Mouse (Mus musculus): ENCODE measurements around the gene Rsu1. TPM values are rescaled to one million over a fixed set of nuclear protein-coding genes. Genes with fewer than 3 reads are reported as not detected.

The Rsu1 gene
- total RNA-seq, 2 experiments from 2014 or later = 50.6 to 51.9 TPM

DNA sequence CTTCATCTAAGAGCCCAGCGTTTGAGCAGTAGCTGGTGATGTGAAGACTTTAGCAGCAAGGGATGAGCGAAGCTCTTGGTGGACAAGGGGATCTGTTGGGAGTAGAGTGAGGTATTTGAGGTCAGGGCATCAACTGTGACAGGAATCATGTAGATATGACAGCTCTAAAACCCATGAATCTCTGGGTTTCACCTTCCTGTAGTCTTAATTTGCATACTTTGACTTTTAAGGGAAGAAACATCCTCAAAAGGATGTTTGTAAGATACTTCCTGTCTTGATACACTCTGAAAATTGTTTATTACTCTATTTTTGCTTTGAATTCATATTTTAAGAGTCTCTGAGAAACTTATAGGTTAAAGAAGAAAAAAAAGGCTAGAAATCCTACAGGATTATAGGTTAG is 183.4 kb downstream of the Rsu1 start:
- intact Hi-C loops (cut with DNase I) = no loop called here
- no peak for DNase-seq

DNA sequence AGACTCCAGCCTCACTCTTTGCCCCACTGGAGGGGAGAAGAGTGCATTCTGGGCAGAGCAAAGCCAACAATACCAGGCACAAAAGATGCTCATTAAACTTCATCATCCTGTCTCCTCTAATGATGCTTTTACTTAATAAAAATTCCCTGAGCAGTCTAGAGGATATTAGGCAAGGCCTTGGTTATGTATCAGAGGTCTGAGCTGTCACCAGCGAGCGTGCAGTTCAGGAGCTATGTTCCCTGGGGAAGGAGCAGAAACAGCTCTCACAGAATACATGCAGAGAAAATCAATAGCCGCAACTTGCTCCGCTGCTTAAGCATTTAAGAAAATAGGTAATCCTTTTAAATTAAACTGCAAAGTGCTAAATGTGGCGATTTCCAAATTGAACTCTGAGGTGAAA is 187.0 kb downstream of the Rsu1 start:
- intact Hi-C loops (cut with DNase I) = no loop called here
- no peak for DNase-seq

DNA sequence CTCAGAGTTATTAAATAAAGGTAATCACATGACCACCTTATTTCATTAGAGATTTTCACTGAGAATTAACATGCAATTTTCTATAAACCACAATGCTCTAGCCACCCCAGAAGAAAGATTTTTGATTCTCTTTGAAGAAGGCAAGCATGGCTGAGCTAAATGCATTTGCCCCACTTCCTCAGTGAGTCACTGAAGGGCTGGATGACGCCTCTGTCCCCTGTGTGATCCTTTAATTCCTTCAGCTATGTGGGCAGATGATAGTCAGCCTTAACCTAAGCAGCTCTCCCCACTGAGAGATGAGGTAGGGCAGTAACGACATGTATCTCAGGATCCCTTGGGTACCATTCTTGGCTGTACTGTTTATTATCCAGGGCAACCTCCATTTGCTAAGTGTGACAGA is 190.7 kb downstream of the Rsu1 start:
- intact Hi-C loops (cut with DNase I) = no loop called here
- DNase-seq = no peak

DNA sequence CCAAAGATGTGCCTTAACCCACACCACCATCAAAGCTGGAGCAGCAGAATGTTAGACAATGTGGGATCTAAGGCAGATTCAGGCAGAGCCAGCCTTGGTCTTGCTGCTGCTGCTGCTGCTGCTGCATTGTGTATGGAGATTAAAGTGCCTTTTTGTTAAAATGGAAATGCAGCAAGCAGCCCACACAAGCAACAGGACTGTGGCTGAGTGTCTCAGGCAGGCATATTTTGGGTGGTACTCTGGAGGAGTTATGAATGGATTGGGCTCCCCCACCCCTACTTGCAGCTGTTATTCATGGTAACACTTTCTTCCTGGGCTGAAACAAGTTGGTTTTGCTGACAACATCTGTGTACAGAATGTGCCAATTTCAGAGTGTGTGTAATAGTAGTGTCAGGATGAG is 199.0 kb downstream of the Rsu1 start:
- DNase-seq = no peak
- intact Hi-C loops (cut with DNase I) = no loop called here

DNA sequence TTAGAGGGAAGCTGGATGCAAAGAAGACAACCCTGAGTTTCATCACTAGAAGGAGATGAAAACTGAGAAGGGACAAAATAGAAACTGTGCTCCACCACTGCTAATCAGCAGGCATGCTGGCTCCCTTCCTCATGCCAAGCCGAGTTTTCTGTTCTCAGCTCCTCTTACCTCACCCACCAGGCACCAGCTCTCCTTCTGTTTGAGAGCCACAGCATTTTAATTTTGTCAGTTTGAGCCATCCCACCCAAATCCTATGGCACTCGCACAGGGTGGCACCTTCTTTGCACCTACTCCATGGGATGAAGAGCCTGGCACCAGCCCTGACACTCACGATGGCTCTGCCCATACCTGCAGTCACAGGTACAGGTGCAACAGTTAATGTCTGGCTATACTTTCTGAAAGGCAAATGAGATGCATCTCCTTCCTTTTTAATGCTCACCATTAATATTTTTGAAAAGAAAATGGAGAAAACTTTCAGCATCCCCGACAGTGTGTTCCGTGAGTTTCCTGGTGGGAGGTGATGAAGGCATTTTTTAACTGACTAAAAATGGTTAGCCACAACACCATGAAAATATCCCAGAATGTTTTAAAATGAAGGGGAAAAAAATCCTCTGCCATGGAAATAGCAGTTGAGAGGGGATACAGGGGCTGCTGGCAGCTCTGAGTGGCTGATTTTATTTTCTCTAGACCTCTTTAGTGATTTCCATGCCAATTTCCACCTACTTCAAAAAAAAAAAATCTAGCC is 210.6 kb downstream of the Rsu1 start:
- DNase-seq = no peak
- intact Hi-C loops (cut with DNase I) = no loop called here

DNA sequence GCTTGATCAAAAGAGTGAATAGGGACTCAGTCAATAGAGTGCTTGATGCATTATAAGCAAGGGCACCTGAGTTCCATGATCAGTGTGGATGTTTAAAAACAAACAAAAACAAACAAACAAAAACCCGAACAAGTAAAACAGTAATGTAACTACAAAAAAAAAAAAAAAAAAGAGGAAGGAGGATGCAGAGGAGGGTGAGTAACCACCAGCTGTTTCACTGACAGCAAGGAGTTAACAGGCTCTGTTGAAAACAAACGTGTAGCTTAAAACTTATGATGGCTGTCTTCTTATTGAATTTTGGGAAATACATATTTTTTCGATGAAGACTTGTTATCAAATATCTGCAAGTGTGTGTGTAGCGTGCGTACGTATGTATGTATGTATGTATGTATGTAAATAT is 222.6 kb downstream of the Rsu1 start:
- intact Hi-C loops (cut with DNase I) = no loop called here
- no peak for DNase-seq

DNA sequence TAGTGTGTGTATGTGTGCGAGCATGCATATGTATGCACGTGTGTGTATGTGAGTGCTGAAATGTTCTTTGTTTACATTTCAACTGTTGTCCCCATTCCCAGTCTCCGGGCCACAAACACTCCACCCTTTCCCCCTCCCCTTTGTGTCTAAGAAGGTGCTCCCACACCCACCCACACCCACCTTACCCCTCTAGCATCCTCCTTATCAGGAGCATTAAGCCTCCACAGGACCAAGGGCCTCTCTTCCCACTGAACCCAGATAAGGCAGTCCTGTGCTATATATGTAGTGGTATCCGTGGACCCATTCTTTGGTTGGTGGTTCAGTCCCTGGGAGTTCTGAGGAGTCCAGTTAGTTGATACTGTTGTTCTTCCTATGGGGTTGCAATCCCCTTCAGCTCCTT is 226.7 kb downstream of the Rsu1 start:
- intact Hi-C loops (cut with DNase I) = no loop called here
- no peak for DNase-seq

DNA sequence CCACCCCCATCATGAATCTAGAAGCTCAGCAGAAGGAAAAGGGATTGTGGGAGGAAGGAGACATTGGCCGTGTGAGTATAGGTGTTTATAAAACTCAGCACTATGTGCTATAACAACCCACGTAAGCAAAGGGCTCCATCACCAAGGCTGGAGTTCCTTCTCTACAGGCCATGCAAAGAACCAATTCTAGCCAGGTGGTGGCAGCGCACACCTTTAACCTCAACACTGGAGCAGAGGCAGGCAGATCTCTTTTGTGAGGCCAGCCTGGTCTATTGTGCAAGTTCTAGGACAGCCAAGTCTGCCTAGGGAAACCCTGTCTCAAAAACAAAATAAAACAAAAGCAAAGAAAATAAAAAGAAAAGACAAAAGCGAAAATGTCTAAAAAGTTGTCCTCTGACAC is 231.4 kb downstream of the Rsu1 start:
- intact Hi-C loops (cut with DNase I) = no loop called here
- no peak for DNase-seq

DNA sequence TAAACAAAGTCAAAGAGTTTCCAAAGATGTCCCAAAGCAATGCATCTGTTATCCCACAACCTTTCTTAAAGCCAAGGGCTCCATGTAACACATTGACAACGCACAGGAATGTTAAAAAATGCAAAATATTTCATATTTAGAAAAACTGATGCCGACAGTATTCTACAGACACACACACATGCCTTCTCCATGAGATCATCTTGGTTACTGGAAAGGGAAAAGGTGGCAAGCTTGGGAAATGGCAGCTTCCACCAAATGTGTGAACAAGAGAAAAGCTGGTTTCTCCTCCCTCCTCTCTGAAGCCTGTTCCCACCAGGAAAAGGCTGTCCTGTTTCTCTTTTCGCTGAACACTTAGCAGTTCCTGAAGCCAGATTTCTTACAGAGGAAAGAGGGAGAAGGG is 232.4 kb downstream of the Rsu1 start:
- DNase-seq = no peak
- intact Hi-C loops (cut with DNase I) = no loop called here

Other genes starting within 250 kb of the Rsu1 start
- under 1 TPM; 0.54 to 0.62 TPM for gene Cubn, start 220.4 kb upstream of the Rsu1 start, total RNA-seq (2021)

Measured in left cerebral cortex, postnatal 4 days (tissue).